Mouse (Mus musculus) megakaryocyte, embryonic 14.5 days (primary cell): ENCODE data around the gene Cdiptos. TPM values are rescaled to one million over a fixed set of nuclear protein-coding genes. Genes with fewer than 3 reads are reported as not detected.
A peak's percentile ranks its signal among the peaks of the same experiment; 100 is the strongest.

Experiments used
- H3K27me3 ChIP-seq: replicated peaks from 2 replicates; pipeline ENCODE3; 2012; ENCODE audit warnings: inconsistent platforms
- H3K36me3 ChIP-seq: replicated peaks from 2 replicates; pipeline ENCODE3; 2012; ENCODE audit warnings: low read length, inconsistent platforms, mixed read lengths
- H3K4me1 ChIP-seq: 2 replicates; pipeline ENCODE4 v1.6.1; 2012; ENCODE audit warnings: inconsistent platforms
- H3K4me3 ChIP-seq: replicated peaks from 2 replicates; pipeline ENCODE3; 2012; ENCODE audit warnings: moderate library complexity, mild to moderate bottlenecking, inconsistent platforms
- H3K9me3 ChIP-seq: 2 replicates; pipeline ENCODE4 v1.6.1; 2012; ENCODE audit warnings: inconsistent platforms
- FLI1 ChIP-seq: IDR thresholded peaks from 2 replicates; pipeline ENCODE4 v1.6.1; 2012; ENCODE audit warnings: low read length, inconsistent platforms, mixed read lengths
- GATA1 ChIP-seq: IDR thresholded peaks from 3 replicates; pipeline ENCODE4 v1.6.1; 2012; ENCODE audit warnings: mixed read lengths, low read length, inconsistent platforms, borderline replicate concordance
- polyA plus RNA-seq: library from polyadenylated mRNA; stranded (reverse); fragments of >175 nt; gene quantifications from 2 replicates; pipeline ENCODE4 v1.2.3, GENCODE M21; 2012; ENCODE audit warnings: low replicate concordance; ENCODE audit not compliant: insufficient read depth

The Cdiptos gene
- 1.8 TPM in 1 of 2 replicates, not detected in the other for polyA plus RNA-seq

GRCm38 (mm10) chr7:126975950-126976866, at the start of gene Cdiptos:
TSS of gene Cdiptos (minus strand) at chr7:126976098.
- peaks cover 59% of the 10 kb centered on the region for H3K4me1 ChIP-seq
- H3K9me3 ChIP-seq, result no peaks in the 10 kb centered on the region
- peaks cover 1% of the 10 kb centered on the region for H3K27me3 ChIP-seq
- TF ChIP-seq GATA1 (no peak), FLI1 (0 out of 2 replicates have a peak, but pooled peaks have one; percentile 16)
- peak within 1 kb of the TSS; percentile 95 for H3K4me3 ChIP-seq
- peaks cover 35% of the 10 kb centered on the region for H3K36me3 ChIP-seq

DNA sequence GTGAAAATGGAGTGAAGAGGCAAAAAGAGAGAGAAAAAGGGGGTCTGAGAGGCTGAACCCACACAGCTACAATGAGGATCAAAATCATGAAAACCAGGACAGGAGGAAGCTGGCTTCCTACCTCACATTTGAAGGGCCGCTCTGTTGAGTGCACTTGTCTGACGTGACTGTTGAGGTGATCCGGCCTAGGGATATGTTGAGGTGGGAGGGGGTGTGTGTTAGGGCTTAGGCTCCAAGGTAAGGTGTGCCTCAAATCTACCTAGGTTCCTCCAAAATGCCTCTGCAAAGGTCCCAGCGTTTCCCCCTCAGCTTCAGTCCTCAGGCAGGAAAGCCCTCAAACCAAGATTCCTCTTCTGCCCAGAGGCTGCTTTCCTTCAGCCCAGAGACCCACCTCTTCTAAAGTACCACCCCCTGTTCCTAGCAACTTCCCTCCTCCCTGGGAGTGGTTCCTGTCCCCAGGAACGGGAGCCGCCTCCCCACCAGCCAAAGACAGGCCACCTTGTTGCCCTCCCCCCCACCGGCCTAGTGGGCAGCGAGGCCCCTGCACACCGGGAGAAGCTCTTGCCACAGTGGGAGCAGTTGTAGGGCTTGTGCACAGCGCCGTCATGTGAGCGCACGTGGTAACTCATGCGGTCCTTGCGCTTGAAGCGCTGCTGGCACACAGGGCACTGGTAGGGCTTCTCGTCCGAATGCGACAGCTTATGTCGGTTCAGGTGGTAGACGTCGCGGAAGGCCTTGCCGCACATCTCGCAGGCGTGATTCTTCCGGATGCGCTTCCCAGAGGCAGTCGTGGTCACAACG, 49.1 kb upstream of the Cdiptos start:
- H3K4me1 ChIP-seq, result peaks cover 82% of the 10 kb centered on the region
- H3K4me3 ChIP-seq, result peak overlapping the region; percentile 96
- no peaks in the 10 kb centered on the region for H3K27me3 ChIP-seq
- no peaks in the 10 kb centered on the region for H3K9me3 ChIP-seq
- TF ChIP-seq FLI1, result no peak
- no peak for TF ChIP-seq GATA1
- H3K36me3 ChIP-seq, result peaks cover 64% of the 10 kb centered on the region

DNA sequence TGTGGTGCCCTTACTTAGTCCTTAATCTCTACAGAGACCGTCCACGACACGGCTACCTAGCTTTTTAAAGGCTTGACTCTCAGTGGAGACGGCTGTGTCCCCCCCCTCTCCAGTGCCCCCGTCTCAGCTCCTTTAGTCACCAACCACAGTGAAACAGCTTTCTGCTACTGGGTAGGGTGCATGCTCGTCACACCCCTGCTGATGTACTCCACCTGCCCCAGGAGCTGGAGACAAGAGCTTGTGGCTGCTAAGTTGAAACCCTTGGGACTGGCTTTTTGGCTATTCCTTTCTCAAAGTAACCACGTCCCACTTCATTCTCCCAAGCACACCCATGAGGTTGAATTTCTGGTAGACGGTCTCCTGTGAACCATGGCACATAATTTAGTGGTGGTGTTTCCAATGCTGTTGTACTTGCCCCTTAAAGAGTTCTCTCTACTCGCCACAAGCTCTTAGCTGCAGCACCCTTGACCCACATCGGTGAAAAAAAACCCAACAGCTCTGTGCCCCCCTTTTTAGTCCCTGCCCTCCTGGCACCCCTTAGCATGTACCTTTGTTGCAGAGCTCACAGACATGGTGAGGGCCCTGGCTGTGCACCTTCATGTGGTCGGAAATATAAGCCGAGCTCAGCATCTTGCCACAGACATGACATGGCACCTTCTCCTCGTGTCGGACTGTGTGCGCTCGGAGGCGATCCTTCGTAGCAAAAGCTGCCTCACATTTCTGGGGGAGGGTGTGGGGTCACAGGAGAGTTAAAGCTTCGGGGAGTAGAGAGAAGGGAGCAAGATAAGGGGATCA, 48.2 kb upstream of the Cdiptos start:
- Histone ChIP-seq H3K9me3 (no peaks in the 10 kb centered on the region), H3K27me3 (no peaks in the 10 kb centered on the region), H3K36me3 (peaks cover 60% of the 10 kb centered on the region), H3K4me1 (peaks cover 76% of the 10 kb centered on the region), H3K4me3 (peak overlapping the region; percentile 96)
- TF ChIP-seq GATA1 (no peak), FLI1 (no peak)

GRCm38 (mm10) chr7:127023272-127023691, 47.4 kb upstream of the Cdiptos start:
- Histone ChIP-seq H3K27me3 (no peaks in the 10 kb centered on the region), H3K4me1 (peaks cover 76% of the 10 kb centered on the region), H3K36me3 (peaks cover 54% of the 10 kb centered on the region), H3K9me3 (no peaks in the 10 kb centered on the region), H3K4me3 (peak overlapping the region; percentile 96)
- TF ChIP-seq GATA1 (no peak), FLI1 (no peak)

DNA sequence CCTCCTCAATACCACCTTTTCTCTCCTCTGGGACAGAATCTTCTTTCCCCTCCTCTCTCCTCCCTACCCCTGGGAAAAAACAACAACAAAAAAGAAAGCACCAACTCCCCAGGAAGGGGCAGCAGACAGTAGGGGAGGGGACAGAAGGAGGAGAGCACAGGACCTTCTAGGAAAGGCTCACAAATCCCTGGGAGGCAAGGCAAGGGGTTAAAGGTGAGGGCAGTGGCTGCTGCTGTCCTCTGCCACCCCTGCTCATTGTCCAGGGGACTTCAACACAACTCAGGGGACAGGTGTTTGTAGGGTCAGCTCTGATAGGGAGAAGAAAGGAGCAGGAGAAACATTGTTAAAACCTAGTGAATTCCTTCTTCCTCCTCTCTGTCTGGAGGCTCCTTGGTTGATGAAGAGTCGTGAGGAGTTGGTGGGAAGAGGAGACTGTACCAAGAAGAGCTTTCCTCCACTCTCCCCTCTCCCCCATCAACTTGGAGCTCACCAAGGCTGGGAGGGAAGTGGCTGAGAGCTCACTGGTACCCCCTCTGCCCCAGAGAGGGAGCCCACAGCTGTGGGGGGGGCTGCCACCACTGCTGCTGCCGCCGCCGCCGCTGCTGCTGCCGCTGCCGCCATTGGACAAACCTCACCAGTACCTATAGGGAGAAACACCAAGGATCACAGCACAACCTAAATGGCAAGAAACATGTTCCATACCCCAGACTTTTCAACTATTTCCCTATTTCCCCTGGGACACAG, 46.8 kb upstream of the Cdiptos start:
- TF ChIP-seq GATA1 (no peak), FLI1 (no peak)
- H3K4me1 ChIP-seq, result peaks cover 76% of the 10 kb centered on the region
- peaks cover 48% of the 10 kb centered on the region for H3K36me3 ChIP-seq
- H3K27me3 ChIP-seq, result no peaks in the 10 kb centered on the region
- H3K9me3 ChIP-seq, result no peaks in the 10 kb centered on the region
- H3K4me3 ChIP-seq, result peak overlapping the region; percentile 96

GRCm38 (mm10) chr7:127021563-127022527, 45.9 kb upstream of the Cdiptos start:
- Histone ChIP-seq H3K9me3 (no peaks in the 10 kb centered on the region), H3K4me1 (peaks cover 77% of the 10 kb centered on the region), H3K4me3 (peak overlapping the region; percentile 83), H3K27me3 (no peaks in the 10 kb centered on the region), H3K36me3 (peaks cover 48% of the 10 kb centered on the region)
- TF ChIP-seq FLI1 (no peak), GATA1 (no peak)

DNA sequence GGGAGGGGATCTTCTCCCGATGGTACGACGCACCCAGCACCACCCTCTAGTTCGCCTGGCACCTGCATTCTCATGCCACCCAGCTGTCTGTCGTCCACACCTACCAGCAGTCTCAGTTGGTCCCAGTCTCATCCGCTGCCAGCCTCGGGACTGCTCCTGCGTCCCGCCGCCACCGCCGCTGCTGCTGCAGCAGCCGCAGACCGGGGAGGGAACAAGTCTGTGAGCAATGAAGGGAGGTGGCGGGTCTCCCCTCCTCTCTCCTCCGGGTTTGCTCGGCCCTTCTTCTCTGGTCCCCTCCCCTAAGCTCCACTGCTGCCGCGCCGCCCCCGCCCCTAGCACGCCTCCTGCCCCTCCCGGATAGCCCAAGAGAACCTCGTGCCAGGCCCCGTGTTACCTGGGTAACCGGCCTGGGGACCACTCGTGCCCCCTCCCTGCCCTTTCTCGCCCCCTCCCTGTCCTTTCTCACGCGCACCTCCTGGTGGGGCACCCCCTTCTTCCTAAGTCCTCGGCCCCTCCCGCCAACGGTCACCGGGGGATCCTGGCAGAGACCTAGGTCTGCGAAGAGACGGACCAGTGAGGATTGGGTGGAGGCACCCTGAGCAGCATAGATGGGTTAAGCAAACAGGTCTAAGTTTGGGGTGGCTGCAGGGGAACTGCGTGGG, 45.1 kb upstream of the Cdiptos start, which contains the start of the genes Gm42742 and Prrt2:
Gene Gm42742 (minus strand): TSS at position 197 of the 662 bp plus-strand sequence.
Gene Prrt2 (minus strand): TSS at position 311 of the 662 bp plus-strand sequence.
- no peak for TF ChIP-seq FLI1
- no peak for TF ChIP-seq GATA1
- H3K4me3 ChIP-seq, result peak within 1 kb of the TSS; percentile 83
- H3K36me3 ChIP-seq, result peaks cover 48% of the 10 kb centered on the region
- no peaks in the 10 kb centered on the region for H3K9me3 ChIP-seq
- H3K27me3 ChIP-seq, result no peaks in the 10 kb centered on the region
- peaks cover 82% of the 10 kb centered on the region for H3K4me1 ChIP-seq
